Mouse (Mus musculus) kidney, embryonic 16.5 days (tissue): ENCODE measurements around the gene Sgta. TPM values are rescaled to one million over a fixed set of nuclear protein-coding genes. Genes with fewer than 3 reads are reported as not detected.

ENCODE experiments used
- ATAC-seq: fragments of 200-750 bp; cut with Nextera tagmentation; 2 replicates; pipeline ENCODE4 v1.8.0; 2017; ENCODE audit warnings: moderate TSS enrichment; ENCODE audit not compliant: low FRiP score, low TSS enrichment
- H3K27ac ChIP-seq: fragments of 300-500 bp; sonication (generic); 2 replicates; pipeline ENCODE4 v1.5.1; 2014; ENCODE audit warnings: low read length
- H3K27me3 ChIP-seq: fragments of 300-500 bp; sonication (generic); 2 replicates; pipeline ENCODE4 v1.6.1; 2014; ENCODE audit warnings: low read length, control low read depth, mixed read lengths; ENCODE audit not compliant: insufficient read depth
- H3K36me3 ChIP-seq: fragments of 300-500 bp; sonication (generic); 2 replicates; pipeline ENCODE4 v1.6.1; 2014; ENCODE audit warnings: low read length, control low read depth, mixed read lengths; ENCODE audit not compliant: insufficient read depth
- H3K4me1 ChIP-seq: fragments of 300-500 bp; sonication (generic); 2 replicates; pipeline ENCODE4 v1.6.1; 2014; ENCODE audit warnings: low read length, control low read depth, mixed read lengths; ENCODE audit not compliant: insufficient read depth
- H3K4me2 ChIP-seq: fragments of 300-500 bp; sonication (generic); replicated peaks from 2 replicates; pipeline ENCODE4 v1.6.1; 2014; ENCODE audit warnings: low read depth, low read length
- H3K4me3 ChIP-seq: fragments of 300-500 bp; sonication (generic); 2 replicates; pipeline ENCODE4 v1.5.1; 2014; ENCODE audit warnings: mild to moderate bottlenecking, low read length
- H3K9ac ChIP-seq: fragments of 300-500 bp; sonication (generic); replicated peaks from 2 replicates; pipeline ENCODE4 v1.6.1; 2014; ENCODE audit warnings: low read length
- H3K9me3 ChIP-seq: fragments of 300-500 bp; sonication (generic); 2 replicates; pipeline ENCODE4 v1.6.1; 2016; ENCODE audit warnings: low read length, control low read depth
- WGBS: fragments of 180-500 bp; shearing (Covaris S2); extraction: QIAGEN DNeasy Blood & Tissue Kit; methylation state at CpG from one replicate; pipeline ENCODE4 v1.1.7; 2014; 5-methylcytosine and 5-hydroxymethylcytosine counted together
- polyA plus RNA-seq: library from polyadenylated mRNA; unstranded; fragments of >200 nt; fragmentation: Nextera tagmentation; extraction: Ambion mirVana; gene quantifications from 2 replicates; pipeline ENCODE4 v1.2.1, GENCODE M21; 2015

Gene Sgta
- polyA plus RNA-seq, 1 experiment from 2014 or later: 244 TPM

- H3K27ac ChIP-seq: no peak overlapping the region
- H3K4me1 ChIP-seq: peaks cover 8% of the 10 kb centered on the region; the same call in 1 of the 2 replicates
- no peak overlapping the region for H3K4me2 ChIP-seq
- no peaks in the 10 kb centered on the region for H3K9me3 ChIP-seq
- no peak overlapping the region for H3K9ac ChIP-seq
- no peak overlapping the region for H3K4me3 ChIP-seq
- H3K27me3 ChIP-seq: no peaks in the 10 kb centered on the region
- no peaks in the 10 kb centered on the region for H3K36me3 ChIP-seq
- ATAC-seq: no peak
- WGBS: 71% methylated on average over 6 of the region's 6 CpGs
Measured at GRCm38 (mm10) chr10:81010851-81011250, 49.1 kb downstream of the Sgta start.

GRCm38 (mm10) chr10:81007240-81007639, 52.7 kb downstream of the Sgta start:
- Histone ChIP-seq H3K4me1 (no peaks in the 10 kb centered on the region), H3K9ac (no peak overlapping the region), H3K36me3 (no peaks in the 10 kb centered on the region), H3K9me3 (no peaks in the 10 kb centered on the region), H3K27ac (no peak overlapping the region), H3K27me3 (no peaks in the 10 kb centered on the region), H3K4me3 (no peak overlapping the region), H3K4me2 (no peak overlapping the region)
- ATAC-seq: no peak
- 36% methylated on average over 7 of the region's 7 CpGs for WGBS

- H3K4me3 ChIP-seq: no peak overlapping the region
- no peaks in the 10 kb centered on the region for H3K27me3 ChIP-seq
- H3K27ac ChIP-seq: no peak overlapping the region
- no peak overlapping the region for H3K4me2 ChIP-seq
- WGBS: 91% methylated on average over 7 of the region's 7 CpGs
- no peak for ATAC-seq
- no peaks in the 10 kb centered on the region for H3K9me3 ChIP-seq
- no peak overlapping the region for H3K9ac ChIP-seq
- H3K36me3 ChIP-seq: no peaks in the 10 kb centered on the region
- no peaks in the 10 kb centered on the region for H3K4me1 ChIP-seq
Measured at GRCm38 (mm10) chr10:81006005-81006677, 53.8 kb downstream of the Sgta start.

GRCm38 (mm10) chr10:81001161-81001560, 58.8 kb downstream of the Sgta start:
- Histone ChIP-seq H3K27me3 (no peaks in the 10 kb centered on the region), H3K9ac (no peak overlapping the region), H3K27ac (no peak overlapping the region), H3K36me3 (no peaks in the 10 kb centered on the region), H3K4me3 (no peak overlapping the region), H3K9me3 (no peaks in the 10 kb centered on the region), H3K4me1 (peaks cover 13% of the 10 kb centered on the region), H3K4me2 (no peak overlapping the region)
- ATAC-seq: no peak
- 65% methylated on average over 10 of the region's 10 CpGs for WGBS

- H3K27me3 ChIP-seq: no peaks in the 10 kb centered on the region
- no peak overlapping the region for H3K4me2 ChIP-seq
- ATAC-seq: no peak
- no peak overlapping the region for H3K9ac ChIP-seq
- H3K4me1 ChIP-seq: peaks cover 13% of the 10 kb centered on the region
- WGBS: 34% methylated on average over 28 of the region's 28 CpGs
- H3K9me3 ChIP-seq: no peaks in the 10 kb centered on the region
- H3K36me3 ChIP-seq: no peaks in the 10 kb centered on the region
- no peak overlapping the region for H3K27ac ChIP-seq
- H3K4me3 ChIP-seq: no peak overlapping the region
Measured at GRCm38 (mm10) chr10:81000197-81001062, 59.6 kb downstream of the Sgta start.

- Histone ChIP-seq H3K27me3 (no peaks in the 10 kb centered on the region; the same call in 1 of the 2 replicates), H3K36me3 (no peaks in the 10 kb centered on the region), H3K27ac (no peak overlapping the region), H3K4me1 (peaks cover 15% of the 10 kb centered on the region), H3K4me2 (0 out of 2 replicates have a peak overlapping the region, but pooled peaks have one; percentile 16), H3K4me3 (no peak overlapping the region), H3K9ac (no peak overlapping the region), H3K9me3 (no peaks in the 10 kb centered on the region)
- WGBS: 29% methylated on average over 37 of the region's 37 CpGs
- peak; percentile 75 for ATAC-seq
Measured at GRCm38 (mm10) chr10:80999362-81000196, 60.4 kb downstream of the Sgta start.

- H3K9ac ChIP-seq: no peak overlapping the region
- no peak for ATAC-seq
- H3K4me1 ChIP-seq: peaks cover 15% of the 10 kb centered on the region
- WGBS: 11% methylated on average over 12 of the region's 12 CpGs
- no peak overlapping the region for H3K27ac ChIP-seq
- H3K27me3 ChIP-seq: peaks cover 3% of the 10 kb centered on the region; the same call in 1 of the 2 replicates
- H3K36me3 ChIP-seq: no peaks in the 10 kb centered on the region
- H3K4me3 ChIP-seq: no peak overlapping the region
- no peaks in the 10 kb centered on the region for H3K9me3 ChIP-seq
- no peak overlapping the region for H3K4me2 ChIP-seq
Measured at GRCm38 (mm10) chr10:80998778-80999177, 61.2 kb downstream of the Sgta start.

- no peak overlapping the region for H3K4me3 ChIP-seq
- H3K27me3 ChIP-seq: peaks cover 3% of the 10 kb centered on the region; the same call in 1 of the 2 replicates
- 48% methylated on average over 14 of the region's 14 CpGs for WGBS
- H3K36me3 ChIP-seq: no peaks in the 10 kb centered on the region
- no peak overlapping the region for H3K27ac ChIP-seq
- no peak overlapping the region for H3K4me2 ChIP-seq
- no peaks in the 10 kb centered on the region for H3K9me3 ChIP-seq
- peaks cover 15% of the 10 kb centered on the region for H3K4me1 ChIP-seq
- no peak for ATAC-seq
- no peak overlapping the region for H3K9ac ChIP-seq
Measured at GRCm38 (mm10) chr10:80998021-80998420, 62.0 kb downstream of the Sgta start.

GRCm38 (mm10) chr10:80997332-80997731, 62.6 kb downstream of the Sgta start:
- Histone ChIP-seq H3K4me3 (no peak overlapping the region), H3K4me2 (no peak overlapping the region), H3K9me3 (no peaks in the 10 kb centered on the region), H3K9ac (no peak overlapping the region), H3K36me3 (no peaks in the 10 kb centered on the region), H3K4me1 (peaks cover 15% of the 10 kb centered on the region), H3K27me3 (peaks cover 3% of the 10 kb centered on the region; the same call in 1 of the 2 replicates), H3K27ac (no peak overlapping the region)
- 82% methylated on average over 8 of the region's 8 CpGs for WGBS
- ATAC-seq: no peak
